Mouse (Mus musculus): ENCODE data around the gene D330045A20Rik. TPM values are rescaled to one million over a fixed set of nuclear protein-coding genes. Genes with fewer than 3 reads are reported as not detected.
"Not testable (repeated sequence)": the region's sequence is repeated elsewhere in the genome, so short reads cannot be mapped to it uniquely, and the experiment has no call there.

Gene D330045A20Rik
- polyA plus RNA-seq (2014; fragmentation: Nextera tagmentation; extraction: Ambion mirVana), result 3.8 and 4.2 TPM in 2 replicates

DNA sequence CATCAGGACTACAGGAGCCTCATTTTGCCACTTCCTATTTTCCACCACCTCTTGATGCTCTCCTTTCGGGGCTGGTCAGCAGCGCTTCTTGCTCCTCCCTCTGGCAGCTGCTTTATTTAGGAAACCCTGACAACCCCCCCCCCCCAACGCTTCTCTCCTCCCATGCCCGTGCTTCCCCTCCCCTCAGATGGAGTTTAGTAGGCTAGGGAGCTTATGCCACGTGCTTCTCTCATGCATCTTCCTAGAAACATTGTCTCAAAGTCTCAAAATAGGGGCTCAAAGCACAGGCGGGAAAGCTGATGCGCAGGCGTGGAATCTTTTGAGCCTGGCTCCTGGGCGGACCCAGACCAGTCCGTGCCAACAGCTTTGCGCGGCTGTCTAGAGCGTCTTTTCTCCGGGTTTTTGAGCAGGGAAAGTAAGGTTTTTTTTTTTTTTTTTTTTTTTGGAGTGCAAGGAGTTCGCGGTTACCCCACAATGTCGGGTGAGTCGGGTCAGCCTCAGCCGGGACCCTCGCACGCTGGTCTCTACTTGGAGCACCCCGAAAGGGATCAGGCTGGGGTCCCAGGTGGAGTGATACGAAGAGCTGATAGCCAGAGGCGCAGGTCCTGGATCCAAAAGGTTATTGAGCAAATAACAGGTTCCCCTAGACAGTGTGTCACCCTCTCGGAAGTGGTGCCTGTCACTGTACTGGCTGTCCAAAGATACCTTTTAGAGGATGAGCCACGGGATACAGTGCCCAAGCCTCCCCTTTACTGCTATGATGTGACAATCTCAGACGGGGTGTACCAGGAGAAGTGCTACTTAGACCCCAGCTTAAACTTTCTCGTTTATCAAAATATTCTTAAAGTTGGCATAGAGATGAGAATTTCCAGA lies at the start of gene D330045A20Rik:
Gene D330045A20Rik (plus strand): TSS at position 346 of the 873 bp plus-strand sequence.
- DNase-seq (ENCODE audit: low spot score, missing footprints), result peak; percentile 89
- 25% methylated on average over 28 of the region's 28 CpGs for WGBS
- no peaks in the 10 kb centered on the region for H3K9me3 ChIP-seq (ENCODE audit: control insufficient read depth, low read length)
- peaks cover 8% of the 10 kb centered on the region; the same call in 1 of the 2 replicates for H3K27me3 ChIP-seq (ENCODE audit: control insufficient read depth, insufficient read depth, low read length)
- peak within 1 kb of the TSS; percentile 36 for H3K9ac ChIP-seq (ENCODE audit: low read length)
- no peak within 1 kb of the TSS for H3K27ac ChIP-seq (ENCODE audit: low read depth, low read length)
- ATAC-seq (ENCODE audit: low FRiP score), result peak; percentile 91
- H3K4me1 ChIP-seq (ENCODE audit: control insufficient read depth, insufficient read depth, low read length), result no peaks in the 10 kb centered on the region
- no peaks in the 10 kb centered on the region for H3K36me3 ChIP-seq (ENCODE audit: control insufficient read depth, insufficient read depth, low read length)
- peak within 1 kb of the TSS; percentile 27 for H3K4me3 ChIP-seq (ENCODE audit: low read depth, low read length)
- H3K4me2 ChIP-seq, result peak within 1 kb of the TSS; percentile 45

DNA sequence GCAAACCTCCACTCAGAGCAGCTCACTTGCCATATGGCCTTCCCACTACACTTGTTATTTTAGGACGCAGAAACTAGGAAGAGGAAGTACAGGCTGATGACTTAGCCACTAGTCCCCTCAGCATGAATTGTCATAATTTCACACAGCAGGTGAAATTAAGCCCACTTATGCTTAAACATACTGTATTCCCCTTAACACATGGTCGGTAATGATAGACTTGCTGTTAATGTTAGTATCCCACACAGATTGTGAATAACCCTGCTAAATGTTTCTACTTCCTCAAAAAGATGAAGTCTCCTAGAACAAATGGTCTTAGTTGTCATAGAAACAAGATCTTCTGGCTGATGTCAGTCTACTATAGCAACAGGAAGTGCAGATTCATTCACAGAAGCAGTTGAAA lies 47.6 kb upstream of the D330045A20Rik start:
- H3K9me3 ChIP-seq (ENCODE audit: control insufficient read depth, low read length), result no peaks in the 10 kb centered on the region
- H3K4me1 ChIP-seq (ENCODE audit: control insufficient read depth, insufficient read depth, low read length), result no peaks in the 10 kb centered on the region
- H3K9ac ChIP-seq (ENCODE audit: low read length), result no peak overlapping the region
- ATAC-seq (ENCODE audit: low FRiP score) (no peak), DNase-seq (ENCODE audit: low spot score, missing footprints) (no peak)
- WGBS, result 65% methylated on average over 2 of the region's 2 CpGs
- no peak overlapping the region for H3K27ac ChIP-seq (ENCODE audit: low read depth, low read length)
- H3K4me2 ChIP-seq, result no peak overlapping the region
- no peak overlapping the region for H3K4me3 ChIP-seq (ENCODE audit: low read depth, low read length)
- no peaks in the 10 kb centered on the region; the same call in 1 of the 2 replicates for H3K27me3 ChIP-seq (ENCODE audit: control insufficient read depth, insufficient read depth, low read length)
- H3K36me3 ChIP-seq (ENCODE audit: control insufficient read depth, insufficient read depth, low read length), result no peaks in the 10 kb centered on the region

DNA sequence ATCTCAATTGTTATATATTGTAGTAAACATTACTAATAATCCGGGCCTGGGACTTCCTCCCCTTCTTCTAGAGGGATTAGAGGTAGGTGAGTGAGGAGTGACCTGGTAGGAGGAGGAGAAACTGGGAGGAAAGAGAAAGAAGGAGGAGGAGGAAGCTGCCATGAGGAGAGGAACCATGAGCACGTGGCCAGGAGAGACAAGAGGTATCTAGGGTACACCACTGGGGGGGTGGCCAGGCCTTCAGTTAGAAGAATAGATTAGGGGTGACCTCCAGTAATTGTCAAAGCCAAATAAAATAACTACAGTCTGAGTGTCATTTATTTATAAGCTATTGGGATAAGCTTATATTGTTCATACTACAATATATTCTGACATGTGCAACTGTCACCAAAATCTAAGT lies 45.0 kb upstream of the D330045A20Rik start:
- H3K27me3 ChIP-seq (ENCODE audit: control insufficient read depth, insufficient read depth, low read length), result no peaks in the 10 kb centered on the region; the same call in 1 of the 2 replicates
- no peak overlapping the region for H3K27ac ChIP-seq (ENCODE audit: low read depth, low read length)
- no peak overlapping the region for H3K4me3 ChIP-seq (ENCODE audit: low read depth, low read length)
- no peaks in the 10 kb centered on the region for H3K9me3 ChIP-seq (ENCODE audit: control insufficient read depth, low read length)
- H3K4me2 ChIP-seq, result no peak overlapping the region
- ATAC-seq (ENCODE audit: low FRiP score) (no peak), DNase-seq (ENCODE audit: low spot score, missing footprints) (no peak)
- no peak overlapping the region for H3K9ac ChIP-seq (ENCODE audit: low read length)
- no peaks in the 10 kb centered on the region for H3K36me3 ChIP-seq (ENCODE audit: control insufficient read depth, insufficient read depth, low read length)
- no peaks in the 10 kb centered on the region for H3K4me1 ChIP-seq (ENCODE audit: control insufficient read depth, insufficient read depth, low read length)
- WGBS, result 64% methylated on average over 2 of the region's 2 CpGs

DNA sequence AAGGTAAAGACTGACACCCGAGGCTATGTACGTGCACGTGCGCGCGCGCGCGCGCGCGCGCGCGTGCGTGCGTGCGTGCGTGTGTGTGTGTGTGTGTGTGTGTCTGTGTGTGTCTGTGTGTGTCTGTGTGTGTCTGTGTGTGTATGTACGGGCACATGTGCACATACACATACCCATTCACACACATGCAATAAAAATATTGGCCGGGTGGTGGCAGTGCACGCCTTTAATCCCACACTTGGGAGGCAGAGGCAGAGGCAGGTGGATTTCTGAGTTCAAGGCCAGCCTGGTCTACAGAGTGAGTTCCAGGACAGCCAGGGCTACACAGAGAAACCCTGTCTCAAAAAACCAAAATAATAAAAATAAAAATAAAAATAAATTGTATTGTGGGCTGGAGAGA lies 39.1 kb upstream of the D330045A20Rik start:
- not testable (repeated sequence) for H3K36me3 ChIP-seq (ENCODE audit: control insufficient read depth, insufficient read depth, low read length); H3K9ac ChIP-seq (ENCODE audit: low read length); H3K4me2 ChIP-seq; H3K4me3 ChIP-seq (ENCODE audit: low read depth, low read length); DNase-seq (ENCODE audit: low spot score, missing footprints); ATAC-seq (ENCODE audit: low FRiP score); H3K27ac ChIP-seq (ENCODE audit: low read depth, low read length); H3K9me3 ChIP-seq (ENCODE audit: control insufficient read depth, low read length); H3K27me3 ChIP-seq (ENCODE audit: control insufficient read depth, insufficient read depth, low read length); H3K4me1 ChIP-seq (ENCODE audit: control insufficient read depth, insufficient read depth, low read length)
- WGBS, result 96% methylated on average over 22 of the region's 22 CpGs

DNA sequence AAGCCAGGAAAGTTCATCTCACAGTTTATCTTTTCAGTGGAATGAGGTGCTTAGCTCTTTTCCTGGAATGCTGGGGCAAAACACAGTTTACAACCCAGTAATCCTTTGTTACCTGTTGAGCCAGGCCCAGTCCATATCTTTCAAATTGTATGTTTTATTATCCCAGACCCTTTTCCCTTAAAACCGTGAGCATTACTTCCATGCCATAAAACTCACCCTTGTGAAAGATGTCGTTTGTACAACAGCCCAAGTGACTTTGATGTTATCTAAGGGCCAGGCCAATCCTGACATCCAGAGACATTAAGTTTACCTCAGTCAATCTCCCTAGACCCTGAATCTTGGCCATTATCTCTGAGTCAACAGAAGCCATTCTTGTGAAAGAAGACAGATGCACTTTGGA lies 23.4 kb upstream of the D330045A20Rik start:
- ATAC-seq (ENCODE audit: low FRiP score) (no peak), DNase-seq (ENCODE audit: low spot score, missing footprints) (no peak)
- H3K4me1 ChIP-seq (ENCODE audit: control insufficient read depth, insufficient read depth, low read length), result no peaks in the 10 kb centered on the region
- no peaks in the 10 kb centered on the region for H3K36me3 ChIP-seq (ENCODE audit: control insufficient read depth, insufficient read depth, low read length)
- H3K4me3 ChIP-seq (ENCODE audit: low read depth, low read length), result no peak overlapping the region
- H3K9ac ChIP-seq (ENCODE audit: low read length), result no peak overlapping the region
- H3K27me3 ChIP-seq (ENCODE audit: control insufficient read depth, insufficient read depth, low read length), result no peaks in the 10 kb centered on the region
- no peak overlapping the region for H3K27ac ChIP-seq (ENCODE audit: low read depth, low read length)
- WGBS, result 64% methylated on average over 2 of the region's 2 CpGs
- H3K4me2 ChIP-seq, result no peak overlapping the region
- no peaks in the 10 kb centered on the region for H3K9me3 ChIP-seq (ENCODE audit: control insufficient read depth, low read length)

DNA sequence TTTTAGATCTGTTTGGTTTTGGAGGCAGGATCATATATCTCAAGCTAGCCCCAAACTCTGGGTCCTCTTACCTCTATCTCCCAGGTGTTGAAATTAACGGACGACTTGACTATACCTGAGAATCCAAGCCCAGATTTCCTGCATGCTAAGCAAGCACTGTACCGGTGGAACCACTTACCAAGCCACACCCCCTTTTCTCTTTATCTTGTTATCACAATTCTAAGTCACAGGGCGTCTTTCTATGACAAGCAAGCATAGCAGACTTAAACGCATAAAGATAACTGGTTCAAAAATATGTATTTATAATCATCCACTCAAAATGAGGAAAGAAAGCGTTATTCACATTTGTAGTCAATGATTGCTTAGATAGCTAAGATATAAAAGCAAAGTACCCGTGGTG lies 1.9 kb downstream of the D330045A20Rik start:
- DNase-seq (ENCODE audit: low spot score, missing footprints) (no peak), ATAC-seq (ENCODE audit: low FRiP score) (no peak)
- Histone ChIP-seq H3K4me2 (no peak overlapping the region), H3K27me3 (ENCODE audit: control insufficient read depth, insufficient read depth, low read length) (peaks cover 8% of the 10 kb centered on the region; the same call in 1 of the 2 replicates), H3K9ac (ENCODE audit: low read length) (no peak overlapping the region), H3K4me3 (ENCODE audit: low read depth, low read length) (no peak overlapping the region), H3K36me3 (ENCODE audit: control insufficient read depth, insufficient read depth, low read length) (no peaks in the 10 kb centered on the region), H3K4me1 (ENCODE audit: control insufficient read depth, insufficient read depth, low read length) (no peaks in the 10 kb centered on the region), H3K27ac (ENCODE audit: low read depth, low read length) (no peak overlapping the region), H3K9me3 (ENCODE audit: control insufficient read depth, low read length) (no peaks in the 10 kb centered on the region)
- WGBS, result 70% methylated on average over 7 of the region's 7 CpGs

DNA sequence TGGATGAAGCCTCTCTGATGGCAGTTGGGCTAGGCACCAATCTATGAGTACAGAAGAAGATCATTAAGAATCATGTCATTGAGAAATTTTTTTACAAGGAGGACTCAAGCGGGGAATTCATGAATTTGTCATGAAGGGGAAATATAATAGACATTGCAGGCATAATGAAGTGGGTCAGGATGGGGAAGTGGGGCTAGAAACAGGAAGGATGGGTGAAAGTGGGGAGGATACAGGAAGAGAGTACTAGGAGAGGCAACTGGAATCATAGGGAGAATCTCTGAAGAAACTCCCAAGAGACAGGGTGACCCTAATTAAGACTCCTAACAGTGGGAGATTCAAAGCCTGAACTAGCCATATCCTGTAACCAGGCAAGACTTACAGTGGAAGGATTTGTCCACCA lies 4.8 kb downstream of the D330045A20Rik start:
- H3K4me1 ChIP-seq (ENCODE audit: control insufficient read depth, insufficient read depth, low read length), result no peaks in the 10 kb centered on the region
- H3K9ac ChIP-seq (ENCODE audit: low read length), result no peak overlapping the region
- H3K4me2 ChIP-seq, result no peak overlapping the region
- H3K36me3 ChIP-seq (ENCODE audit: control insufficient read depth, insufficient read depth, low read length), result no peaks in the 10 kb centered on the region
- no peak overlapping the region for H3K27ac ChIP-seq (ENCODE audit: low read depth, low read length)
- peaks cover 8% of the 10 kb centered on the region; the same call in 1 of the 2 replicates for H3K27me3 ChIP-seq (ENCODE audit: control insufficient read depth, insufficient read depth, low read length)
- ATAC-seq (ENCODE audit: low FRiP score), result no peak
- 87% methylated on average over 1 of the region's 1 CpGs for WGBS
- H3K9me3 ChIP-seq (ENCODE audit: control insufficient read depth, low read length), result no peaks in the 10 kb centered on the region
- no peak for DNase-seq (ENCODE audit: low spot score, missing footprints)
- no peak overlapping the region for H3K4me3 ChIP-seq (ENCODE audit: low read depth, low read length)

DNA sequence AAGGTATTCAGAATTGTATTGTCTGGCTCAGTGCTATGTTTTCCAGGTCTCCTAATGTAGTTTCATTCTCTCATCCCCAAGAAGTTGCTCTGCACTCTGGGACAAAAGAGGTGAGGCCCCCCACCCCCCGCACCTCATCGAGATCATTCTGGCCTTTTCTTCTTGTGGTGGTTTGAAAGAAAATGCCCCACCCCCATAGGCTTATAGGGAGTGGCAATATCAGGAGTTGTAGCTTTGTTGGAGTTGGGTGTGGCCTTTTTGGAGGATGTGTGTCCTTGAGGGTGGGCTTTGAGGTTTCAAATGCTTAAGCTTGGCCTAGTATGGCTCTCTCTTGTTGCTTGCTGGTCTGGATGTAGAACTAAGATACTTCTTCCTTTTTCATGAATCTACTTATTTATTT lies 36.0 kb downstream of the D330045A20Rik start:
- Histone ChIP-seq H3K9ac (ENCODE audit: low read length) (no peak overlapping the region), H3K4me3 (ENCODE audit: low read depth, low read length) (no peak overlapping the region), H3K27ac (ENCODE audit: low read depth, low read length) (no peak overlapping the region), H3K27me3 (ENCODE audit: control insufficient read depth, insufficient read depth, low read length) (no peaks in the 10 kb centered on the region), H3K9me3 (ENCODE audit: control insufficient read depth, low read length) (no peaks in the 10 kb centered on the region), H3K4me1 (ENCODE audit: control insufficient read depth, insufficient read depth, low read length) (no peaks in the 10 kb centered on the region), H3K4me2 (no peak overlapping the region), H3K36me3 (ENCODE audit: control insufficient read depth, insufficient read depth, low read length) (no peaks in the 10 kb centered on the region)
- 79% methylated on average over 2 of the region's 2 CpGs for WGBS
- ATAC-seq (ENCODE audit: low FRiP score) (no peak), DNase-seq (ENCODE audit: low spot score, missing footprints) (no peak)

DNA sequence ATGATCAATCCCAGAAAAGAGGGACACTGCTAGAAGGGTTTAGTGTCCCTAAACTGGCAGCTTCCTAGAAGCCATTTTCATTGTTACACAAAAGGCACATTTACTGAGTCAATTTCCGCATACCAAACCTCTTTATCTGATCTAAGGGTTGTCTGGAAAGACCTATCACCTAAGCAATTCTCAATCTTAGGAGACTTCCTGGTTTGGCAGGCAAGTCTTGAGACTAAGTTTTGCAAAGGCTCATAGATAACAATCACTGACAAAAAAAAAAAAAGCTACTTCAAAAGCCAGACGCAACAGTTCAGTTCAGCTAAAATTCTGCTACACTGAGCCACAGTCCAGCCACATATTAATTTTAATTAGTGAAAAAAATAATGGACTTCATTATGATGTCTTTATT lies 39.1 kb downstream of the D330045A20Rik start:
- DNase-seq (ENCODE audit: low spot score, missing footprints) (no peak), ATAC-seq (ENCODE audit: low FRiP score) (no peak)
- Histone ChIP-seq H3K4me1 (ENCODE audit: control insufficient read depth, insufficient read depth, low read length) (no peaks in the 10 kb centered on the region), H3K27me3 (ENCODE audit: control insufficient read depth, insufficient read depth, low read length) (no peaks in the 10 kb centered on the region), H3K4me3 (ENCODE audit: low read depth, low read length) (no peak overlapping the region), H3K9ac (ENCODE audit: low read length) (no peak overlapping the region), H3K36me3 (ENCODE audit: control insufficient read depth, insufficient read depth, low read length) (no peaks in the 10 kb centered on the region), H3K9me3 (ENCODE audit: control insufficient read depth, low read length) (no peaks in the 10 kb centered on the region), H3K4me2 (no peak overlapping the region), H3K27ac (ENCODE audit: low read depth, low read length) (no peak overlapping the region)
- 83% methylated on average over 2 of the region's 2 CpGs for WGBS
